Mouse (Mus musculus) limb, embryonic 10.5 days (tissue): ENCODE measurements around the gene Zbtb24. TPM values are rescaled to one million over a fixed set of nuclear protein-coding genes. Genes with fewer than 3 reads are reported as not detected.
A peak's percentile ranks its signal among the peaks of the same experiment; 100 is the strongest.

Source experiments
- DNase-seq: peaks from one replicate; pipeline ENCODE4 v3.0.0-alpha.2; 2017; ENCODE audit warnings: low spot score
- H3K27ac ChIP-seq: fragments of 300-500 bp; sonication (generic); 2 replicates; pipeline ENCODE4 v1.5.1; 2016; ENCODE audit warnings: mild to moderate bottlenecking
- H3K27me3 ChIP-seq: fragments of 300-500 bp; sonication (generic); 2 replicates; pipeline ENCODE4 v1.6.1; 2016; ENCODE audit warnings: low read depth, mild to moderate bottlenecking; ENCODE audit not compliant: poor library complexity, severe bottlenecking
- H3K36me3 ChIP-seq: fragments of 300-500 bp; sonication (generic); 2 replicates; pipeline ENCODE4 v1.6.1; 2016; ENCODE audit warnings: mild to moderate bottlenecking, moderate library complexity
- H3K4me1 ChIP-seq: fragments of 300-500 bp; sonication (generic); 2 replicates; pipeline ENCODE4 v1.6.1; 2016
- H3K4me3 ChIP-seq: fragments of 300-500 bp; sonication (generic); 2 replicates; pipeline ENCODE4 v1.5.1; 2016; ENCODE audit warnings: mild to moderate bottlenecking, moderate library complexity
- H3K9me3 ChIP-seq: fragments of 300-500 bp; sonication (generic); replicated peaks from 2 replicates; pipeline ENCODE4 v1.6.1; 2016; ENCODE audit warnings: mild to moderate bottlenecking
- WGBS: fragments of 180-500 bp; shearing (Covaris S2); methylation state at CpG from one replicate; pipeline ENCODE4 v1.1.7; 2016; 5-methylcytosine and 5-hydroxymethylcytosine counted together
- polyA plus RNA-seq: library from polyadenylated mRNA; unstranded; fragments of >200 nt; fragmentation: Nextera tagmentation; extraction: Ambion mirVana; gene quantifications from 2 replicates; pipeline ENCODE4 v1.2.1, GENCODE M21; 2016

Gene Zbtb24
- polyA plus RNA-seq, 1 experiment from 2014 or later, result 21.5 TPM

DNA sequence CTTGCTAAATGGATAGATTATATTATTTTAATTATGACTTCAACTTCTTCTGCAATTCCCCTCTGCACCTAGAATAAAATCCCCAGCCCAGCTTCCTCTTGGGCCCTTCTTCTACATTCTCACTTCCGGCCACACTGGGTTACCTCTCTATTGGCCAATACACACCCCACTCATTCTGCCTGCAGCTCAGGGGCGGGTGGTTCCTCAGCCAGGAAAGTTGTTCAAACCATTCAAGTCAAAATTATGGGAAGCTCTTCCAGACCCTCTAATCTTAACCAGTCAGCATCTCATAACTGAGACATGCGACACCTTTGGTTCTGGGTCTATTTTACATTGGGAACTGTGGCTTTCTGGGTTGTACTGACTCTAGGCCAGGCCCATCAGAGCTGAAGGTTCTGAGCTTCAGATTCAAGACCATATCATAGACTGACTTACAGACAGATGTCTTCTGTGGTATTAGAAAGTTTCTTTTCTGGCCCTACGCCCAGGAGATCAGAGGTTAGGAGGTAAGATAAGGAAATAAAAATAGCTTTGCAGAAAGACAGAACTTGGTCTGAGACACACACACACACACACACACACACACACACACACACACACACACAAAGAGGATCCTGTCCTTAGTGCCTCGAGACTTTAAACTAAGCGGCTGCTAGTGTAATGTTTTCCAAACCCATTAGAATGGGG, 23.7 kb downstream of the Zbtb24 start:
- Histone ChIP-seq H3K9me3 (no peaks in the 10 kb centered on the region), H3K27ac (no peak overlapping the region), H3K4me1 (peaks cover 39% of the 10 kb centered on the region), H3K27me3 (no peaks in the 10 kb centered on the region), H3K36me3 (peaks cover 9% of the 10 kb centered on the region), H3K4me3 (no peak overlapping the region)
- WGBS, result 85% methylated on average over 6 of the region's 6 CpGs
- DNase-seq, result no peak

- peak overlapping the region; percentile 12; the same call in 1 of the 2 replicates for H3K27ac ChIP-seq
- no peaks in the 10 kb centered on the region for H3K9me3 ChIP-seq
- H3K27me3 ChIP-seq, result no peaks in the 10 kb centered on the region
- peaks cover 20% of the 10 kb centered on the region for H3K36me3 ChIP-seq
- H3K4me1 ChIP-seq, result peaks cover 39% of the 10 kb centered on the region
- 78% methylated on average over 1 of the region's 1 CpGs for WGBS
- no peak for DNase-seq
- no peak overlapping the region for H3K4me3 ChIP-seq
Observed at GRCm38 (mm10) chr10:41474981-41475391, 24.8 kb downstream of the Zbtb24 start.

DNA sequence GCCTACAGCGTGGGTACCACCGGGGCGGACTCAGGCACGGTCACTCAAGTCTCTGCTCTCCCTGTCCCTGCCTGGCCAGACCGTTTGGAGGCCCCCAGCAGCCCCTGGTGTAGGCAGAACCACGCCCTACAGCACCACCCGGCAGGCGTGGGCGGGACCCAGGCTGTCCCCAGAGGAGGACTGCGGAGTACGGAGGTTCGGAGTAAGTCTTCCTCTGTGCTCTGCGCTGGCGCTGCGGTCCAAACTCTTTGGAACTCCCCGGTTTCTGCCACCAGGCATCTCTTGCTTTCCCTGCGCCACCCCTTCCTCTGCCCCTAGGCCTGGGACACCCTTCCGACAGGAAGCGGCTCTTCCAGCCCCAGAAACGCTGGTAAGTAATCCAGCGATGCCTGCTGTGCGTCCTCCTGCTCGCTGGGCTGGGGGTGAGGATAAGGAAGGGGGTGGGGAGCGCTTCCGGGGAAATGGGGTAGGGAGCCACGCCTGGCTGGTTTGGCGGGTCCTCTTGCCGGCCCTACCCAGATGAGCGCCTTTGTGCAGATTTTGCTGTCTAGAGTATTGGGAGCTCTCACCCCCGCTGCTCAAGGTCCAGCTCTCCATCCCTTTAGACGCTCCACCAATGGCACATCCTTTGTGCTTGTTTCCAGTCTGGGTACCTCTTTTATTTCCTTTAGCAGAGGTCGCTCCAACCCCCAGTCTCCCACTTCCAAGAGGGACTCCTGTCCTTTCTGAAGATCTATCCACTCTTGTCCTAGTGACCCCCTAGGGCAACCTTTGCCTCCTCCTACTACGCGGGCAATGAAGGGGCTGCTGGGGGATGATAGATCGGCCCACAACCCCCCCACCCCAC, 26.2 kb downstream of the Zbtb24 start, which contains the start of gene Mical1:
Gene Mical1, plus strand, starts transcription at position 144 of the 847 bp plus-strand sequence.
- H3K36me3 ChIP-seq, result peaks cover 34% of the 10 kb centered on the region
- under 1% methylated on average over 35 of the region's 35 CpGs for WGBS
- peak within 1 kb of the TSS; percentile 93 for H3K27ac ChIP-seq
- peaks cover 39% of the 10 kb centered on the region for H3K4me1 ChIP-seq
- no peaks in the 10 kb centered on the region for H3K27me3 ChIP-seq
- DNase-seq, result peak; percentile 77
- H3K9me3 ChIP-seq, result no peaks in the 10 kb centered on the region
- H3K4me3 ChIP-seq, result peak within 1 kb of the TSS; percentile 72

DNA sequence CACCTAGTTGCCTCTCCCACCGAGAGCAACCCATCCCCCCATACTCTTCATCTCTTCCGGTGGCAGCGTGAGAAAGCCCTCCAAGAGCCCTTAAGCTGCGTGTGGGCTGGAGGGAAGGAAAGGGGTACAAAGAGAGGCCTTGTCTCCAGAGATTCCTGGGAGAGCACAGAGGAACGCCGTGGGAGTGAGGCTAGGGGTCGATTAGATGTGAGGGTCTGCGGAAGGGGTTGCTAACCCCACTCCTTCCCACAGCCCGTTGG, 26.8 kb downstream of the Zbtb24 start:
- Histone ChIP-seq H3K27me3 (no peaks in the 10 kb centered on the region), H3K27ac (peak overlapping the region; percentile 93), H3K36me3 (peaks cover 39% of the 10 kb centered on the region), H3K4me1 (peaks cover 40% of the 10 kb centered on the region), H3K4me3 (peak overlapping the region; percentile 72), H3K9me3 (no peaks in the 10 kb centered on the region)
- under 1% methylated on average over 9 of the region's 9 CpGs for WGBS
- DNase-seq, result no peak

DNA sequence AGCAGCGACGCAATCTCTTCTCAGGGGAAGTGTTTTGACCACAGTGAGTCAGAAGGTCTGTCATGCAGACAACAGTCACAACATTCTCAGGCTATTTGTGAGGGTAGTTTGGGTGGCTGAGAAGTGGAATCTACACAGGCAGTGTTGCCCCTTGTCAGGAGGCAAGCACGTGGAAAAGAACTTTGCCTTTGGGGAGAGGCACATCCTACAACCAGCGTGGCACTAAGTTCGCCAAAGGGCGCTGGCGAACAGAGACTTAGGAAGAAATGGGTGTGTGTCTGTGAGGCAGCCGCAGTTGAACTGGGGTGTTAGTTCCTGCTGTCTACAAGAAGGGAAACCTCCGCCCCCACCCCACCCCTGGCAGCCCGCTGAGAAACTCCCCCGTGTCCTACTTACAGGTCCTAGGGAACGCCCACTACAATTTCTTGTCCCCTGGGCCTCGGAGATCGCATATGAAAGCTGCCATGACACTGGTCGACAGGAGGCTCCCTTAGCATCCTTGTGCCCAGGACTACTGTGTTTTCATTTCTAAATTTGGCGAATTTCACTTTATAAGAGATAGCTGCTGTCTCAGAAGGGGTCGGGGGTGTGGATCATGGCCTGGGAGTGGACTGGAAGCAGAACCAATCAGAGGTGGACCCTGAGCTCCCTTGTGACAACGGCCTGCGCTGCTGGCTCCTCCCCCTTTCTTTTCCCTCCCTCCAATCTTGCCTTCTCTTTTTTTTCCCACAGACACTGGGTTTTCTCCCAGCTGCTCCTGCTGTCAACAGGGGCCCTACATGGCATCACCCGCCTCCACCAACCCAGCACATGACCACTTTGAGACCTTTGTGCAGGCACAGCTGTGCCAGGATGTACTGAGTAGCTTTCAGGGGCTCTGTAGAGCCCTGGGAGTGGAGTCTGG, 27.3 kb downstream of the Zbtb24 start:
- 3% methylated on average over 20 of the region's 20 CpGs for WGBS

GRCm38 (mm10) chr10:41479961-41480360, 29.8 kb downstream of the Zbtb24 start:
- H3K27ac ChIP-seq, result 0 out of 2 replicates have a peak overlapping the region, but pooled peaks have one; percentile 8
- H3K27me3 ChIP-seq, result no peaks in the 10 kb centered on the region
- no peaks in the 10 kb centered on the region for H3K9me3 ChIP-seq
- H3K4me1 ChIP-seq, result peaks cover 40% of the 10 kb centered on the region
- no peak for DNase-seq
- WGBS, result 76% methylated on average over 3 of the region's 3 CpGs
- no peak overlapping the region for H3K4me3 ChIP-seq
- H3K36me3 ChIP-seq, result peaks cover 69% of the 10 kb centered on the region

More for the DNA sequence above, 27.3 kb downstream of the Zbtb24 start:
- H3K4me1 ChIP-seq, result peaks cover 44% of the 10 kb centered on the region
- H3K27me3 ChIP-seq, result no peaks in the 10 kb centered on the region
- H3K9me3 ChIP-seq, result no peaks in the 10 kb centered on the region
- peak overlapping the region; percentile 93 for H3K27ac ChIP-seq
- DNase-seq, result peak; percentile 69
- peaks cover 45% of the 10 kb centered on the region for H3K36me3 ChIP-seq
- H3K4me3 ChIP-seq, result peak overlapping the region; percentile 72

- WGBS, result 66% methylated on average over 33 of the region's 33 CpGs
- Histone ChIP-seq H3K27me3 (no peaks in the 10 kb centered on the region), H3K27ac (0 out of 2 replicates have a peak overlapping the region, but pooled peaks have one; percentile 28), H3K4me3 (no peak overlapping the region), H3K36me3 (peaks cover 82% of the 10 kb centered on the region), H3K9me3 (no peaks in the 10 kb centered on the region), H3K4me1 (peaks cover 27% of the 10 kb centered on the region)
- DNase-seq, result no peak
Observed at GRCm38 (mm10) chr10:41480938-41481880, 31.0 kb downstream of the Zbtb24 start.

DNA sequence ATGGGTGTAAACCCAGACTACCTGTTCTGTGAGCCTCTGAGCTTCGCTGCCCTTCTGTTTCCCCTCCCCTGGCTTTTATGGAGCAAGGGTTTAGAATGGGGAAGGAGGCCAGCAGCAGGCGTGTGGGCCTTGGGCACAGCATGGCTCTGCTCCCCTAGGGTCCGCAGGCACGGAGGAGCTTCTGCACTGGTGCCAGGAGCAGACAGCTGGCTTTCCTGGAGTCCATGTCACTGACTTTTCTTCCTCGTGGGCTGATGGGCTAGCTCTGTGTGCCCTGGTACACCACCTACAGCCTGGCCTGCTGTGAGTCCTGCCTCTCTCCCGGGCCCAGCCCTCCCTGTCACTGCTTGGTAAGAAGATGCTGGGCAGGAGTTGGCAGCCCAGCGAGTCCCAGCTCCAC, 32.3 kb downstream of the Zbtb24 start:
- DNase-seq, result no peak
- H3K36me3 ChIP-seq, result peaks cover 94% of the 10 kb centered on the region
- 89% methylated on average over 7 of the region's 7 CpGs for WGBS

GRCm38 (mm10) chr10:41485778-41486177, 35.6 kb downstream of the Zbtb24 start:
- H3K4me1 ChIP-seq, result peaks cover 23% of the 10 kb centered on the region
- H3K9me3 ChIP-seq, result no peaks in the 10 kb centered on the region
- H3K27ac ChIP-seq, result no peak overlapping the region
- H3K27me3 ChIP-seq, result no peaks in the 10 kb centered on the region
- H3K36me3 ChIP-seq, result peaks cover 80% of the 10 kb centered on the region
- no peak for DNase-seq
- WGBS, result 92% methylated on average over 16 of the region's 16 CpGs
- no peak overlapping the region for H3K4me3 ChIP-seq

More for the DNA sequence above, 32.3 kb downstream of the Zbtb24 start:
- Histone ChIP-seq H3K4me3 (no peak overlapping the region), H3K9me3 (no peaks in the 10 kb centered on the region), H3K27ac (no peak overlapping the region), H3K4me1 (peaks cover 16% of the 10 kb centered on the region), H3K27me3 (no peaks in the 10 kb centered on the region)

DNA sequence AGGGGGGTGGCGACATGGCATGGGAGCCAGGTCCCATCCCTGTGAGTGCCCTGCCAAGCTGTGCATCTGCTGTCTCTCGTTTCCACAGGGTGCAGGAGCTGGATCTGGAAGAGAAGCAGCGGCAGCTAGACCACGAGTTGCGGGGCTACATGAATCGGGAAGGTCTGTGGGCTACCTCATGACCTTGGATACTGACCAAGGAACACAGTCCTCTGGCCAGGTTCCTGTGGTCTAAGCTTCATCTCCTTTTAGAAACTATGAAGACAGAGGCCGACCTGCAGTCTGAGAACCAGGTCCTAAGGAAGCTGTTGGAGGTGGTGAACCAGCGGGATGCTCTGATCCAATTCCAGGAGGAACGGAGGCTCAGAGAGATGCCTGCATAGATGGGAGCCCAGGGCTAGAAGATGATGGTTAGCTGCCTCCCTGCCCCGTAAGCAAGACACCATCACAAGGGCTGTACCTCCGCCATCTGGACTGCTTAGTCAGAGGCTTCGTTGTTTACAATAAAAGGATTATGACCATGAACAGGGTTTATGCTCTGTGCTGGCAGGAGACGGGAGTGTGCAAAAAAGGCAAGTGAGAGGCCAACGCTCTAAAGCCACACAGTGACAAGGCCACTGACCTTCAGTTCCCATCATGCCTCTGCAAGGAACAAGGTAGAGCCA, 36.5 kb downstream of the Zbtb24 start:
- Histone ChIP-seq H3K4me3 (no peak overlapping the region), H3K27ac (no peak overlapping the region), H3K27me3 (no peaks in the 10 kb centered on the region), H3K4me1 (peaks cover 23% of the 10 kb centered on the region), H3K36me3 (peaks cover 71% of the 10 kb centered on the region), H3K9me3 (no peaks in the 10 kb centered on the region)
- DNase-seq, result no peak
- WGBS, result 90% methylated on average over 14 of the region's 14 CpGs

DNA sequence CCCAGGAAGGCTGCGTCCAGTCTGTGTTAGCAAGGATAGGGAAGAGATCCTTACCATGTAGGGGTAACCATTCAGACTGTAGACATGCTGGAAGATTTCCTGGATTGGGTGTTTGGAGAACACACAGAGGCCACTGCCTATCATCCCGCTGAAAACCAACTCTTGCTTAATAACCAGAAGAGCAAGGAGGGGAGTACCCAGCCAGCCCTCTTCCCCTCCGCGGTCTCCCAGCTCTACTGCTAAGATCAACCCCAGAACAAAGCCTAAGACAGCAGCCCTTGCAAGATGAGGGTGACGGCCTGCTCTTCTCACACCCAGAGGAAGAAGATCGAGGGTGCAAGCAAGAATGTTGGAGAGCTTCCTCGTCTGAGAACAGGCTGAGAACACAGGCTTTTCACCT, 38.7 kb downstream of the Zbtb24 start:
- WGBS, result 56% methylated on average over 7 of the region's 7 CpGs
- peaks cover 49% of the 10 kb centered on the region for H3K36me3 ChIP-seq
- peak overlapping the region; percentile 73 for H3K4me3 ChIP-seq
- peak; percentile 33 for DNase-seq
- H3K27ac ChIP-seq, result peak overlapping the region; percentile 92; the same call in 1 of the 2 replicates
- H3K4me1 ChIP-seq, result peaks cover 18% of the 10 kb centered on the region
- no peaks in the 10 kb centered on the region for H3K27me3 ChIP-seq
- H3K9me3 ChIP-seq, result no peaks in the 10 kb centered on the region
